Mouse (Mus musculus) hindbrain, embryonic 13.5 days (tissue): ENCODE data around the gene Rbpms2. TPM values are rescaled to one million over a fixed set of nuclear protein-coding genes. Genes with fewer than 3 reads are reported as not detected.
A peak's percentile ranks its signal among the peaks of the same experiment; 100 is the strongest.

Source experiments
- ATAC-seq: fragments of 200-750 bp; cut with Nextera tagmentation; 2 replicates; pipeline ENCODE4 v1.8.0; 2017; ENCODE audit warnings: moderate TSS enrichment; ENCODE audit not compliant: low FRiP score
- H3K27ac ChIP-seq: fragments of 300-500 bp; sonication (generic); 2 replicates; pipeline ENCODE4 v1.5.1; 2015; ENCODE audit warnings: inconsistent platforms, mild to moderate bottlenecking, moderate library complexity
- H3K27me3 ChIP-seq: fragments of 300-500 bp; sonication (generic); 2 replicates; pipeline ENCODE4 v1.6.1; 2015; ENCODE audit warnings: mild to moderate bottlenecking, inconsistent platforms
- H3K36me3 ChIP-seq: fragments of 300-500 bp; sonication (generic); 2 replicates; pipeline ENCODE4 v1.6.1; 2015; ENCODE audit warnings: mild to moderate bottlenecking, inconsistent platforms
- H3K4me1 ChIP-seq: fragments of 300-500 bp; sonication (generic); replicated peaks from 2 replicates; pipeline ENCODE4 v1.6.1; 2015; ENCODE audit warnings: inconsistent platforms
- H3K4me2 ChIP-seq: fragments of 300-500 bp; sonication (generic); 2 replicates; pipeline ENCODE4 v1.6.1; 2015; ENCODE audit warnings: inconsistent platforms, mild to moderate bottlenecking, moderate library complexity
- H3K4me3 ChIP-seq: fragments of 300-500 bp; sonication (generic); 2 replicates; pipeline ENCODE4 v1.5.1; 2015; ENCODE audit warnings: mild to moderate bottlenecking, inconsistent platforms
- H3K9ac ChIP-seq: fragments of 300-500 bp; sonication (generic); 2 replicates; pipeline ENCODE4 v1.6.1; 2015; ENCODE audit warnings: mild to moderate bottlenecking, inconsistent platforms
- H3K9me3 ChIP-seq: fragments of 300-500 bp; sonication (generic); 2 replicates; pipeline ENCODE4 v1.6.1; 2016; ENCODE audit warnings: inconsistent platforms
- WGBS: fragments of 180-500 bp; shearing (Covaris S2); methylation state at CpG from one replicate; pipeline ENCODE4 v1.1.7; 2015; 5-methylcytosine and 5-hydroxymethylcytosine counted together
- polyA plus RNA-seq: library from polyadenylated mRNA; unstranded; fragments of >200 nt; fragmentation: Nextera tagmentation; extraction: Ambion mirVana; gene quantifications from 2 replicates; pipeline ENCODE4 v1.2.1, GENCODE M21; 2015

Rbpms2 gene
- polyA plus RNA-seq, 1 experiment from 2014 or later: 5.4 TPM

DNA sequence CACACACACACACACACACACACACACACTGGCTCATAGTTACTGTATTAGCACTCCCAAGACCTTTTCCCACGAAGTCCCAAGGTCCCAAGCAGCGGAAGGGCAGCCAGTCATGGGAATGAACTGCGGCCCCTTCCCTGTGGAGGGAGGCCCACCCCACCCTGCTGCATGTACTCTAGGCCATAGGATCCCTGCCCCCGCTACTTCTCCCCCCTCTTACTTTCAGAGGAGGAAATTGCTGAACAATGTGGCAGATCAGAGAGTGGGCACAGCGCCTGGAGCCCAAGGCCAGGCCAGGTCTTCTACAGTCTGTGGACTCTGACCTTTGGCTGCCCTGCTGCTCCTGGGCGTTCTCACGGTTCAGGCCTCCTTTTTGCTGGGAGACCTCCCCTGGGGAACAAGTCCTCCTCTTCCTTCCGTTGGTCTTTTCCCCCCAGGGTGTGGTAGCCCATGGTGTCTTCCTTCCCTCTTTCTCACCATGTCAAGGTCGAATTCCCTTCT is 42.0 kb downstream of the Rbpms2 start:
- no peak overlapping the region for H3K4me2 ChIP-seq
- H3K9me3 ChIP-seq: no peaks in the 10 kb centered on the region
- H3K4me1 ChIP-seq: peaks cover 11% of the 10 kb centered on the region
- whole genome bisulfite sequencing: 54% methylated on average over 9 of the region's 9 CpGs
- H3K27me3 ChIP-seq: no peaks in the 10 kb centered on the region
- no peak overlapping the region for H3K9ac ChIP-seq
- no peak overlapping the region for H3K4me3 ChIP-seq
- no peak for ATAC-seq
- no peaks in the 10 kb centered on the region for H3K36me3 ChIP-seq
- H3K27ac ChIP-seq: 0 out of 2 replicates have a peak overlapping the region, but pooled peaks have one; percentile 12

- H3K9ac ChIP-seq: no peak overlapping the region
- H3K36me3 ChIP-seq: no peaks in the 10 kb centered on the region
- H3K4me3 ChIP-seq: no peak overlapping the region
- H3K9me3 ChIP-seq: no peaks in the 10 kb centered on the region
- H3K4me1 ChIP-seq: peaks cover 21% of the 10 kb centered on the region
- no peaks in the 10 kb centered on the region for H3K27me3 ChIP-seq
- ATAC-seq: no peak
- 85% methylated on average over 11 of the region's 11 CpGs for WGBS
- no peak overlapping the region for H3K4me2 ChIP-seq
- no peak overlapping the region for H3K27ac ChIP-seq
These were observed 43.5 kb downstream of the Rbpms2 start for GRCm38 (mm10) chr9:65672996-65673395.

- Histone ChIP-seq H3K4me2 (peak overlapping the region; percentile 55), H3K27me3 (no peaks in the 10 kb centered on the region), H3K27ac (peak overlapping the region; percentile 87), H3K9me3 (no peaks in the 10 kb centered on the region), H3K9ac (peak overlapping the region; percentile 89), H3K4me1 (peaks cover 48% of the 10 kb centered on the region), H3K4me3 (peak overlapping the region; percentile 62), H3K36me3 (no peaks in the 10 kb centered on the region)
- peak; percentile 60 for ATAC-seq
- 56% methylated on average over 8 of the region's 8 CpGs for WGBS
These were observed 46.3 kb downstream of the Rbpms2 start for GRCm38 (mm10) chr9:65675461-65676357.

- ATAC-seq: peak; percentile 97
- WGBS: 2% methylated on average over 44 of the region's 51 CpGs
- peak overlapping the region; percentile 96 for H3K4me2 ChIP-seq
- H3K36me3 ChIP-seq: no peaks in the 10 kb centered on the region
- H3K4me1 ChIP-seq: peaks cover 54% of the 10 kb centered on the region
- H3K9ac ChIP-seq: peak overlapping the region; percentile 89
- peak overlapping the region; percentile 87 for H3K27ac ChIP-seq
- H3K9me3 ChIP-seq: no peaks in the 10 kb centered on the region
- H3K4me3 ChIP-seq: peak overlapping the region; percentile 62
- H3K27me3 ChIP-seq: no peaks in the 10 kb centered on the region
These were observed 47.1 kb downstream of the Rbpms2 start for GRCm38 (mm10) chr9:65676358-65677118.

- no peaks in the 10 kb centered on the region for H3K36me3 ChIP-seq
- peak overlapping the region; percentile 87 for H3K27ac ChIP-seq
- H3K4me1 ChIP-seq: peaks cover 57% of the 10 kb centered on the region
- ATAC-seq: no peak
- H3K4me3 ChIP-seq: peak overlapping the region; percentile 62
- H3K27me3 ChIP-seq: no peaks in the 10 kb centered on the region
- WGBS: 1% methylated on average over 3 of the region's 3 CpGs
- H3K9me3 ChIP-seq: no peaks in the 10 kb centered on the region
- H3K4me2 ChIP-seq: peak overlapping the region; percentile 96
- peak overlapping the region; percentile 89 for H3K9ac ChIP-seq
These were observed 47.6 kb downstream of the Rbpms2 start for GRCm38 (mm10) chr9:65677119-65677462.

DNA sequence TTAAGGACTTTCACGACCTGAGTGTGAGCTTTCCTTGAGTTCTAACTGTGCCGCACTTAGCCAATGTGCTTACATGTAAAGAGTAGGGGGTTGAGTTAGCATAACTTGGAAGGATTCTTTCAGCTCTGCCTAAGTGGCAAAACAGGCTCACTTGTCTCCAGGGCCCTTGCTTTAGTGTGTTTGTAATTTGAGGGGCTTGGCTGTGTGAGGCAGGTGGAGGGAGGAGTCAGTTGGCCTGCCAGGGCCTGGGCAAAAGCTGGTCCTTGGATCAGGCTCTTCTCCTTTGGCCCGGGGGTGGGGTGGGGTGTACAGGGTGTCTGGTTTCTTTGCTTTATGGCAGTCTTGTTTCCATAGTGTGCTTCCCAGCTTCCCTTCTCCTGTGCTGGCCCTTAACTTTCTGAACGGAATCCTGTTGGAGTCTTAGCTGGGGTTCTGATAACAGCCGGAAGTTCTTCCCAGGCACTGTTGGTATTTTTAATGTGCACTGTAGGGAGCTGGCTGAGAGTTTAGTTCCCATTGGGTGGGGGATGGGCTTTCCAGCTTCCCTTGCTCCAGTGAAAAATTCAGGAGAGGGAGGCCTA is 49.8 kb downstream of the Rbpms2 start:
- Histone ChIP-seq H3K36me3 (no peaks in the 10 kb centered on the region), H3K27ac (peak overlapping the region; percentile 80), H3K4me2 (peak overlapping the region; percentile 96), H3K9me3 (no peaks in the 10 kb centered on the region), H3K4me1 (peaks cover 71% of the 10 kb centered on the region), H3K9ac (peak overlapping the region; percentile 89), H3K27me3 (no peaks in the 10 kb centered on the region), H3K4me3 (peak overlapping the region; percentile 62)
- WGBS: 41% methylated on average over 5 of the region's 5 CpGs
- no peak for ATAC-seq

- Histone ChIP-seq H3K9ac (peak overlapping the region; percentile 31; the same call in 1 of the 2 replicates), H3K9me3 (no peaks in the 10 kb centered on the region), H3K4me2 (no peak overlapping the region), H3K4me3 (no peak overlapping the region), H3K27ac (0 out of 2 replicates have a peak overlapping the region, but pooled peaks have one; percentile 24), H3K4me1 (peaks cover 72% of the 10 kb centered on the region), H3K36me3 (peaks cover 2% of the 10 kb centered on the region; the same call in 1 of the 2 replicates), H3K27me3 (no peaks in the 10 kb centered on the region)
- ATAC-seq: no peak
- WGBS: 89% methylated on average over 4 of the region's 4 CpGs
These were observed 51.6 kb downstream of the Rbpms2 start for GRCm38 (mm10) chr9:65680938-65681633.

GRCm38 (mm10) chr9:65681634-65681940 is 52.1 kb downstream of the Rbpms2 start:
- ATAC-seq: no peak
- 0 out of 2 replicates have a peak overlapping the region, but pooled peaks have one; percentile 24 for H3K27ac ChIP-seq
- 91% methylated on average over 2 of the region's 2 CpGs for WGBS

DNA sequence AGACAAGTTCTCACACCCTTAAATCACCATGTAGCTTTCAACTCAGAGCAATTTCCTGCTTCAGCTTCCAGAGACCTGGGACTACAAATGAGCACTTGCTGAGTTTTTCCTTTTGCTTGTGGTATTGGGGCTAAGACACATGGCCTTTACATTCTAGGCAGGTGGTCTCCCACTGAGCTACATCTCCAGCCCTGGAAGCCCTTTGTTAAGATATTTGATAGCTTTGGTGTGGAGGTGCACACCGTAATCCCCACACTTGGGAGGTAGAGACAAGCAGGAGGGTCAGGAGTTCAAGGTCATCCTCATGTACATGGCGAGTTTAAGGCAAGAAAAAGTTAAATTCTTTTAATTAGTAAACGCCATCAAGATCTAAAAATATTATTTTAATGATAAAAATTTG is 52.7 kb downstream of the Rbpms2 start:
- Histone ChIP-seq H3K9ac (no peak overlapping the region), H3K27ac (no peak overlapping the region), H3K36me3 (peaks cover 12% of the 10 kb centered on the region), H3K4me3 (no peak overlapping the region), H3K4me1 (peaks cover 70% of the 10 kb centered on the region), H3K4me2 (no peak overlapping the region), H3K9me3 (no peaks in the 10 kb centered on the region), H3K27me3 (no peaks in the 10 kb centered on the region)
- WGBS: 89% methylated on average over 3 of the region's 3 CpGs
- no peak for ATAC-seq

More at GRCm38 (mm10) chr9:65681634-65681940, 52.1 kb downstream of the Rbpms2 start:
- Histone ChIP-seq H3K4me3 (no peak overlapping the region), H3K36me3 (peaks cover 7% of the 10 kb centered on the region), H3K9me3 (no peaks in the 10 kb centered on the region), H3K4me2 (no peak overlapping the region), H3K9ac (peak overlapping the region; percentile 31; the same call in 1 of the 2 replicates), H3K4me1 (peaks cover 72% of the 10 kb centered on the region), H3K27me3 (no peaks in the 10 kb centered on the region)

DNA sequence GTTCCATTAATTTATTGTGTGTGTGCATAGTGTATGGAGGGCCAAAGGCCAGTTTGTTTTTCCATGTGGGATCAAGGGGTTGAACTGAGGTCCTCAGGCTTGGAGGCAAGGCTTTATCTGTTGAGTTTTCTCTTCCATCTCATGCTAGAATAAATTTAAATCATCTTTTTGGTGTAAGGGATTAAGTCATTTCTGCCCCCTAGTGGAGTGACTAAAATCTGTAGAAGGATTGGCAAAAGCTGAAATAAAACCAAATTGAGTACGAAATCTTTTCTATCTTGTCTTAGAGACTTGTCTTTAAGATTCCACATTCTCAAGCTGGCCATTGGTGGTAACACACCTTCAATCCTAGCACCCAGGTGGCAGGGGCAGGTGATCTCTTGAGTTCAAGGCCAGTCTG is 53.5 kb downstream of the Rbpms2 start:
- Histone ChIP-seq H3K36me3 (peaks cover 20% of the 10 kb centered on the region), H3K4me2 (no peak overlapping the region), H3K4me3 (no peak overlapping the region), H3K4me1 (peaks cover 62% of the 10 kb centered on the region), H3K27ac (no peak overlapping the region), H3K9ac (no peak overlapping the region), H3K27me3 (no peaks in the 10 kb centered on the region), H3K9me3 (no peaks in the 10 kb centered on the region)
- 82% methylated on average over 1 of the region's 1 CpGs for WGBS
- ATAC-seq: no peak

GRCm38 (mm10) chr9:65684704-65685103 is 55.3 kb downstream of the Rbpms2 start:
- 87% methylated on average over 2 of the region's 2 CpGs for WGBS
- no peak overlapping the region for H3K4me3 ChIP-seq
- ATAC-seq: no peak
- no peaks in the 10 kb centered on the region for H3K9me3 ChIP-seq
- H3K36me3 ChIP-seq: peaks cover 30% of the 10 kb centered on the region
- no peaks in the 10 kb centered on the region for H3K27me3 ChIP-seq
- H3K4me2 ChIP-seq: no peak overlapping the region
- peaks cover 45% of the 10 kb centered on the region for H3K4me1 ChIP-seq
- H3K27ac ChIP-seq: no peak overlapping the region; the same call in 1 of the 2 replicates
- no peak overlapping the region for H3K9ac ChIP-seq
